Mouse (Mus musculus) limb, embryonic 13.5 days (tissue): Measurements from ENCODE around the gene Sod2. TPM values are rescaled to one million over a fixed set of nuclear protein-coding genes. Genes with fewer than 3 reads are reported as not detected.
"Not testable (repeated sequence)": the region's sequence is repeated elsewhere in the genome, so short reads cannot be mapped to it uniquely, and the experiment has no call there.

Experiments used
- ATAC-seq: fragments of 200-750 bp; cut with Nextera tagmentation; 2 replicates; pipeline ENCODE4 v1.8.0; 2017; ENCODE audit warnings: low read depth, moderate number of reproducible peaks, moderate TSS enrichment; ENCODE audit not compliant: low FRiP score
- H3K27ac ChIP-seq: fragments of 300-500 bp; sonication (generic); 2 replicates; pipeline ENCODE4 v1.5.1; 2015; ENCODE audit warnings: inconsistent platforms, mild to moderate bottlenecking, moderate library complexity
- H3K27me3 ChIP-seq: fragments of 300-500 bp; sonication (generic); 2 replicates; pipeline ENCODE4 v1.6.1; 2015; ENCODE audit warnings: mild to moderate bottlenecking, inconsistent platforms
- H3K36me3 ChIP-seq: fragments of 300-500 bp; sonication (generic); 2 replicates; pipeline ENCODE4 v1.6.1; 2015; ENCODE audit warnings: inconsistent platforms, mild to moderate bottlenecking, moderate library complexity
- H3K4me1 ChIP-seq: fragments of 300-500 bp; sonication (generic); 2 replicates; pipeline ENCODE4 v1.6.1; 2015; ENCODE audit warnings: inconsistent platforms
- H3K4me2 ChIP-seq: fragments of 300-500 bp; sonication (generic); replicated peaks from 2 replicates; pipeline ENCODE4 v1.6.1; 2015; ENCODE audit warnings: inconsistent platforms, mild to moderate bottlenecking, moderate library complexity
- H3K4me3 ChIP-seq: fragments of 300-500 bp; sonication (generic); 2 replicates; pipeline ENCODE4 v1.5.1; 2015; ENCODE audit warnings: moderate library complexity, mild to moderate bottlenecking, inconsistent platforms
- H3K9ac ChIP-seq: fragments of 300-500 bp; sonication (generic); 2 replicates; pipeline ENCODE4 v1.6.1; 2015; ENCODE audit warnings: mild to moderate bottlenecking, inconsistent platforms
- H3K9me3 ChIP-seq: fragments of 300-500 bp; sonication (generic); 2 replicates; pipeline ENCODE4 v1.6.1; 2016; ENCODE audit warnings: inconsistent platforms
- WGBS: fragments of 180-500 bp; shearing (Covaris S2); methylation state at CpG from one replicate; pipeline ENCODE4 v1.1.7; 2015; 5-methylcytosine and 5-hydroxymethylcytosine counted together
- polyA plus RNA-seq: library from polyadenylated mRNA; unstranded; fragments of >200 nt; fragmentation: Nextera tagmentation; extraction: Ambion mirVana; gene quantifications from 2 replicates; pipeline ENCODE4 v1.2.1, GENCODE M21; 2015

Sod2 gene
- polyA plus RNA-seq, 1 experiment from 2014 or later, result 85.1 TPM

DNA sequence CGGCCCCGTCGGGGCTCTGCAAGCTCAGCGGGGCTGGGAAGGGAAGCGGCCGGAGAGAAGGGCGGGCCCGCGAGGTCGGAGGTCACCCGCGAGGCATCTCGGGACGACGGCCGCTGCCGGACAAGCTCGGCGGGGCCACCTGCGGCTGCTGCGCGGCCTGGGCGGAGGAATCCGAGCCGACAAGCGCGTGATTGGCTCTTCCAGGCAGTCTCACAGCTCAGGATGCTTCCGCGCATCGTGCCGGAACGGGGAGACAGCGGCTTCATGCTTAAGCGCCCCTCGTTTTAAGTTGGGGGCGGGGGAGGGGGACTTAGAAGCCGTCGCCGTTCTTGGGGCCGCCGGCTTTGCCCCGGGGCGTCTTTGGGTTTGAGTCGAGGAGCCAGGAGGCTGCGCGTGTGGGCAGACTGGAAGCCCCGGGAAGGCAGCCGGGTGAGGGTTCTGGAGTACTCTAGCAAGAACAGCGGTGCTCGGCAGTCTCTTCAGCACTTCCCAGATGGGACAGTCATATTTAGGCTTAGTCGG, 14.1 kb upstream of the Sod2 start:
- H3K4me1 ChIP-seq, result peaks cover 22% of the 10 kb centered on the region
- H3K27me3 ChIP-seq, result no peaks in the 10 kb centered on the region
- H3K4me2 ChIP-seq, result peak overlapping the region; percentile 72
- H3K36me3 ChIP-seq, result peaks cover 6% of the 10 kb centered on the region
- H3K4me3 ChIP-seq, result peak overlapping the region; percentile 99
- WGBS, result under 1% methylated on average over 51 of the region's 51 CpGs
- peak overlapping the region; percentile 100 for H3K9ac ChIP-seq
- ATAC-seq, result peak; percentile 83
- peak overlapping the region; percentile 100 for H3K27ac ChIP-seq
- H3K9me3 ChIP-seq, result no peaks in the 10 kb centered on the region

- 65% methylated on average over 1 of the region's 1 CpGs for WGBS
- H3K9ac ChIP-seq, result peak within 1 kb of the TSS; percentile 100
These were observed 12.6 kb upstream of the Sod2 start, which contains the start of gene Wtap for GRCm38 (mm10) chr17:12994069-12994468. Wtap (minus strand) TSS chr17:12994169.

DNA sequence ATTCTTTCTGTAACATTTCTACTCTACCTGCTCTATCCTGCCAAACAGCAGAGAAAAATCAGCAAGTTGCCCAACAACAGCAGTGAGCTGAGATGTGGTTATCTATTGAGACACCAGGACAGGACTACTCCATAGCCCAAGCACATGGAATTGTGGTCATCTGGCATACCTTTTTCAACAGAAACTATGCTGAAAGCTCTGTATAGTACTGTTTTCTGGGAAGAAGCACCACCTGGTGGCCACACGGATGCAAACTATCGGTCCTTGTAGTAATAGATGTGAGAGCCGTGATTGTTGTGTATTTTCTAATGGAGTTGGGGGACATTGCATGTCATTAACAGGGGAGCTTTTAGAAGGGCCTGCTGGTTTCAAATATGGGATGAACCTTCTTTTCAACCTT, 10.3 kb upstream of the Sod2 start:
- H3K9me3 ChIP-seq, result no peaks in the 10 kb centered on the region
- H3K4me1 ChIP-seq, result peaks cover 5% of the 10 kb centered on the region; the same call in 1 of the 2 replicates
- no peak overlapping the region for H3K27ac ChIP-seq
- no peak overlapping the region for H3K4me2 ChIP-seq
- no peak for ATAC-seq
- no peaks in the 10 kb centered on the region for H3K36me3 ChIP-seq
- H3K4me3 ChIP-seq, result no peak overlapping the region
- H3K27me3 ChIP-seq, result no peaks in the 10 kb centered on the region
- 24% methylated on average over 3 of the region's 3 CpGs for WGBS
- H3K9ac ChIP-seq, result no peak overlapping the region

More at GRCm38 (mm10) chr17:12994069-12994468, 12.6 kb upstream of the Sod2 start, which contains the start of gene Wtap:
- H3K4me3 ChIP-seq, result peak within 1 kb of the TSS; percentile 99
- no peaks in the 10 kb centered on the region for H3K27me3 ChIP-seq
- peak within 1 kb of the TSS; percentile 72 for H3K4me2 ChIP-seq
- H3K36me3 ChIP-seq, result no peaks in the 10 kb centered on the region
- no peak for ATAC-seq
- H3K4me1 ChIP-seq, result peaks cover 17% of the 10 kb centered on the region
- H3K9me3 ChIP-seq, result no peaks in the 10 kb centered on the region
- peak within 1 kb of the TSS; percentile 100; the same call in 1 of the 2 replicates for H3K27ac ChIP-seq

- Histone ChIP-seq H3K9ac (no peak overlapping the region), H3K36me3 (no peaks in the 10 kb centered on the region), H3K27ac (no peak overlapping the region), H3K4me3 (no peak overlapping the region), H3K4me1 (peaks cover 5% of the 10 kb centered on the region; the same call in 1 of the 2 replicates), H3K4me2 (no peak overlapping the region), H3K27me3 (no peaks in the 10 kb centered on the region), H3K9me3 (no peaks in the 10 kb centered on the region)
- no peak for ATAC-seq
- WGBS, result 86% methylated on average over 5 of the region's 5 CpGs
These were observed 8.8 kb upstream of the Sod2 start for GRCm38 (mm10) chr17:12997890-12998289.

- Histone ChIP-seq H3K9me3 (no peaks in the 10 kb centered on the region), H3K4me3 (no peak overlapping the region), H3K9ac (no peak overlapping the region), H3K27ac (no peak overlapping the region), H3K27me3 (no peaks in the 10 kb centered on the region), H3K4me2 (no peak overlapping the region), H3K4me1 (no peaks in the 10 kb centered on the region), H3K36me3 (no peaks in the 10 kb centered on the region)
- ATAC-seq, result no peak
- WGBS, result 76% methylated on average over 6 of the region's 6 CpGs
These were observed 7.6 kb upstream of the Sod2 start for GRCm38 (mm10) chr17:12999069-12999468.

DNA sequence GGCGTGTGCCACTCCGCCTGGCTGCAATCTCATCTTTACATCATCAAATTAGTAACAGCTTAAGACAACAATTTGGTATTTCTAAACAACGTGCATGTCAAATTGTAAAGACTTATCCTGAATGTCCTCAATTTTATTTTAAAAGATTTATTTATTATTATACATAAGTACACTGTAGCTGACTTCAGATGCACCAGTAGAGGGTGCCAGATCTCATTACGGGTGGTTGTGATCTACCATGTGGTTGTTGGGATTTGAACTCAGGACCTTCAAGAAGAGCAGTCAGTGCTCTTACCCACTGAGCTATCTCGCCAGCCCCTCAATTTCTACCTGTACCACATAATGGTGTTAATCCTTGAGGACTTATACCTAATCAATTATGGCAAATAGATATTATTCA, 4.4 kb upstream of the Sod2 start:
- not testable (repeated sequence) for ATAC-seq, H3K9me3 ChIP-seq, H3K36me3 ChIP-seq, H3K27me3 ChIP-seq, H3K27ac ChIP-seq, H3K4me1 ChIP-seq, H3K9ac ChIP-seq, H3K4me2 ChIP-seq, H3K4me3 ChIP-seq
- 95% methylated on average over 5 of the region's 5 CpGs for WGBS

DNA sequence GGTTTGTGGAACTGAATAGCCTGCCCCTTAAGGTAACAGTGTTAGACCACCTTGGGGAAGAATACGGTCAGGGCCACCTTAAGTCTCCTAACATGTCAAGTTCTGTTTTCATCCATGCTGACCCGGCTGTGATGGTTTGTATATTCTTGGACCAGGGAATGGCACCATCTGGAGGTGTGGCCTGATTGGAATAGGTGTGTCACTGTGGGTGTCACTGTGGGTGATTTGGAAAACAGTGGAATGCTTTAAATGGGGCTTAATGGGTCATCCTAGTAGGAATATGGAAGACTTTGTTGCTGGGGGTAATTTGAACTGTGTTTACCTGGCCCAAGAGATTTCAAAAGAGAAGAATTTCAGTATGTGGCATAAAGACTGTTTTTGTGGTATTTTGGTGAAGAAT, 2.2 kb upstream of the Sod2 start:
- 74% methylated on average over 2 of the region's 2 CpGs for whole genome bisulfite sequencing
- H3K36me3 ChIP-seq, H3K4me3 ChIP-seq, H3K27ac ChIP-seq, H3K27me3 ChIP-seq, H3K4me1 ChIP-seq, H3K4me2 ChIP-seq, ATAC-seq, H3K9me3 ChIP-seq, H3K9ac ChIP-seq: not testable (repeated sequence)

DNA sequence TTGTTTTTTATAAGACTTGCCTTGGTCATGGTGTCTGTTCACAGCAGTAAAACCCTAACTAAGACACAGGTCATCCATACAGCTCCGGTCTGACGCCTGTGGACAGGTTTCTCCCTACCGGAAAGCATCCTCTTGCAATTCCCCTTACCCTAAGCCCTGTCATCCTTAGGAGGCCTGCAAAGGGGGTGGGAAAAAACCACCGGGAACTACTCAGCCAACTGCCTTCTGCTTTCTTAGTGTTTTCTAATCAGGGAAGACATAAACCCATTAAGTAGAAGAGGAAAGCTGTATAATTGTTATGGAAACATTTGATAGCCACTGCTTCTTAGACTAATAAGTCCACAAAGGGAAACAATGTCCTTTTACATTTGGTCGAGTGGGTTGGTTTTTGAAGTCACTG, 338 bp downstream of the Sod2 start:
- Histone ChIP-seq H3K4me1 (peaks cover 8% of the 10 kb centered on the region), H3K4me2 (peak overlapping the region; percentile 85), H3K27me3 (no peaks in the 10 kb centered on the region), H3K27ac (0 out of 2 replicates have a peak overlapping the region, but pooled peaks have one; percentile 59), H3K36me3 (peaks cover 6% of the 10 kb centered on the region), H3K9ac (peak overlapping the region; percentile 57), H3K9me3 (no peaks in the 10 kb centered on the region), H3K4me3 (peak overlapping the region; percentile 82)
- 47% methylated on average over 5 of the region's 5 CpGs for WGBS
- no peak for ATAC-seq

GRCm38 (mm10) chr17:13007730-13008425, 1.2 kb downstream of the Sod2 start:
- WGBS, result under 1% methylated on average over 76 of the region's 76 CpGs
- Histone ChIP-seq H3K27ac (peak overlapping the region; percentile 72), H3K36me3 (peaks cover 15% of the 10 kb centered on the region), H3K4me3 (peak overlapping the region; percentile 82), H3K9me3 (no peaks in the 10 kb centered on the region), H3K27me3 (no peaks in the 10 kb centered on the region), H3K4me1 (peaks cover 8% of the 10 kb centered on the region), H3K4me2 (peak overlapping the region; percentile 85), H3K9ac (peak overlapping the region; percentile 76)
- peak; percentile 97 for ATAC-seq

- WGBS, result 7% methylated on average over 10 of the region's 10 CpGs
- Histone ChIP-seq H3K4me3 (peak overlapping the region; percentile 82), H3K27ac (peak overlapping the region; percentile 72; the same call in 1 of the 2 replicates), H3K9ac (peak overlapping the region; percentile 76), H3K27me3 (no peaks in the 10 kb centered on the region), H3K36me3 (peaks cover 21% of the 10 kb centered on the region), H3K9me3 (no peaks in the 10 kb centered on the region), H3K4me1 (peaks cover 8% of the 10 kb centered on the region), H3K4me2 (peak overlapping the region; percentile 85)
- ATAC-seq, result no peak
These were observed 1.9 kb downstream of the Sod2 start for GRCm38 (mm10) chr17:13008528-13008927.

DNA sequence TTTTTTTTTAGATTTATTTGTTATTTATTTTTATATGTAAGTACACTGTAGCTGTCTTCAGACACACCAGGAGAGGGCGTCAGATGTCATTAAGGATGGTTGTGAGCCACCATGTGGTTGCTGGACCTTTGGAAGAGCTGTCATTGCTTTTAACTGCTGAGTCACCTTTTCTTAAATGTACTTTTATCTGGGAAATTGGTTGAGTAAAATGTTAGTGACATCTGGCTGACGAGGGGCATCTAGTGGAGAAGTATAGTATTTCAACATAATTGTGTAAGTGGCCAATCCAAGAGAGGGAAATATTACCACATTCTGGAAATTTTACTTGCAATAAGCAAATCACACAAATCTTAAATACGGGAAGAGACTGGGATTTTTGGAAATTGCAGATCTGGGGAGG, 3.2 kb downstream of the Sod2 start:
- no peak overlapping the region for H3K4me2 ChIP-seq
- WGBS, result 32% methylated on average over 3 of the region's 3 CpGs
- H3K27me3 ChIP-seq, result no peaks in the 10 kb centered on the region

DNA sequence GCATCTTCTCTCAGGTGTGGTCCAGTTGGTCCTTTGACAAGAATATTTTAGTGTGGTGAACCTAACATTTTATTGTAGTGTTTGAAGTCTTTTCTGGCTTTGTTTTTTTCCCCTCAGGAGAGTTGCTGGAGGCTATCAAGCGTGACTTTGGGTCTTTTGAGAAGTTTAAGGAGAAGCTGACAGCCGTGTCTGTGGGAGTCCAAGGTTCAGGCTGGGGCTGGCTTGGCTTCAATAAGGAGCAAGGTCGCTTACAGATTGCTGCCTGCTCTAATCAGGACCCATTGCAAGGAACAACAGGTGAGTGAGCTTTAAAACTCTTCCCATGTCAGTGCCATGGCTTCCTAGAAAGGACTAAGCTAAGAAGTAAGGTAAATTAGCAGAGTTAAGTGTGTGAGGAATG, 6.7 kb downstream of the Sod2 start:
- peaks cover 8% of the 10 kb centered on the region for H3K4me1 ChIP-seq
- H3K27ac ChIP-seq, result no peak overlapping the region
- no peak overlapping the region for H3K4me2 ChIP-seq
- peaks cover 49% of the 10 kb centered on the region for H3K36me3 ChIP-seq
- H3K9me3 ChIP-seq, result no peaks in the 10 kb centered on the region
- H3K27me3 ChIP-seq, result no peaks in the 10 kb centered on the region
- H3K9ac ChIP-seq, result no peak overlapping the region
- 85% methylated on average over 3 of the region's 3 CpGs for WGBS
- H3K4me3 ChIP-seq, result no peak overlapping the region
- no peak for ATAC-seq

More for the DNA sequence above, 3.2 kb downstream of the Sod2 start:
- H3K27ac ChIP-seq, result no peak overlapping the region
- no peaks in the 10 kb centered on the region for H3K9me3 ChIP-seq
- H3K4me1 ChIP-seq, result peaks cover 8% of the 10 kb centered on the region
- no peak for ATAC-seq
- H3K4me3 ChIP-seq, result no peak overlapping the region
- peaks cover 34% of the 10 kb centered on the region for H3K36me3 ChIP-seq
- no peak overlapping the region for H3K9ac ChIP-seq
